Mouse (Mus musculus): ENCODE measurements around the gene Mlxip.

Mlxip gene

DNA sequence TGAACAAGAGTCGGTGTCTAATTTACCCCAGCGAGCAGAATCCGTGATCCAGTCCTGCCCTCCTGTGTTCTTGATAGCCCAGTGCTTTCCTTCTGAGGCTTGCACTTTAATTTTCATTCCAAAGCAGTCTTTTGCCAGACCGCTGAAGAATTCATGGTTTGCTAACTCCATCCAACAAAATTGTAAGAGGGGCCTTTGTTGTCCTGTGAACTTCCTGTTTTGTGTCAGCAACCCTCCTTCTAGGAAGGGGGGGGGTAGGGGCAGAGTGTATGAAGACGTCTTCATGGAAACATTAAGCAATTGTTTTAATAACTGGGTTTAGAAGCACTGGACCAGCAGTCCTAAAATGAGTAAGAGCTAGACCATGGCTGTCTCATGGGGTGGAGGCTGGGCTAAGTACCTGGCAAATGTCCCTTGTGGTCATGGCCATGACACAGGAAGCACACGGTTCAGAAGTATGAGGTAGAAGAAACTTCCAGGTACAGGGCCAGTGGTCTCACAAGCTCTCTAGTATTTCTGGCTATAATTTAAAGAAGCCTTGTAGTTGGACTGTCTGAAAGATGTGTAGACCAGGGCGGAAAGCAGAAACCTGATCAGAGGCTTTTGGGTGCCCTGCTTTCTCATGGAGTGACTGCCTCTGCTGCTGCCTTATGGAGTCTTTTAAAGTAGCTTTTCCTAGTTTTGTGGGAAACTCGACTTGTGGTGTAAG, 41.6 kb downstream of the Mlxip start:
- DNase-seq, result no peak

DNA sequence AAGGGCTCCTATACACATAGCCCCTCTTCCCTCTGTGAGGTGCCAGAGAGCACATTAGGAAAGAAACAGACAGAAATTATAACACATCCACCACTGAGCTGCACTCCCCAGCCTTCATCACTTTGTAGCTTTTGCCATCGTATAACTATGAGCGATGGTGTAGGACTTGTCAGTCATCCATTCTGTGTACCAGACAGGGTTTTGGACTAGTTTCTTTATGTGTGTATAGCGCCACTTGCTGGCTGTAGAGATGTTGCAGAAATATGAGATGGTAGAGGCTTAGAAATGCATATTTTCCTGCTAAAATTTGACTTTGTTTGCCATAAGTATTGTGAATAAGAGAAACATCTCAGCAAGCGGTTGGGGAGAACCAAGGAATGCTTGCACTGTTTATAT, 42.2 kb downstream of the Mlxip start:
- peak; percentile 38 for DNase-seq

GRCm38 (mm10) chr5:123438381-123438780, 43.8 kb downstream of the Mlxip start:
- DNase-seq, result no peak

- no peak for DNase-seq
Observed at GRCm38 (mm10) chr5:123439312-123439711, 44.7 kb downstream of the Mlxip start.

DNA sequence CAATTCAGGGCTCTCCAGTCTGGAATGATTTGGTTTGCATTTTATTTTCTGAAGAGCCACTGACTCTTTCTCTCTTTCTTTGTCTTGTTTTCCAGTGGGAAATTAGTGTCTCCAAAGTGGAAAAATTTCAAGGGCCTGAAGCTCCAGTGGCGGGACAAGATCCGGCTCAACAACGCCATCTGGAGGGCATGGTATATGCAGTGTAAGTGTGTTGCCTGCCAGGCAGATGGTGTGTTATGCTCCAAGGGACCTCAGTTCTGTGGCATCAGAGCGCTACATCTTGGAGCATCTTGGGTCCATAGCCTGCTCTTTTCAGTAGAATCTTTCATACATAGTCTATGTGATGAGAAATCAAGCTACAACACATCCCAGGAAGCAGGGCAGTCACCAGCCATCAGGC, 45.3 kb downstream of the Mlxip start:
- no peak for DNase-seq

GRCm38 (mm10) chr5:123440664-123441063, 46.1 kb downstream of the Mlxip start:
- DNase-seq, result no peak

DNA sequence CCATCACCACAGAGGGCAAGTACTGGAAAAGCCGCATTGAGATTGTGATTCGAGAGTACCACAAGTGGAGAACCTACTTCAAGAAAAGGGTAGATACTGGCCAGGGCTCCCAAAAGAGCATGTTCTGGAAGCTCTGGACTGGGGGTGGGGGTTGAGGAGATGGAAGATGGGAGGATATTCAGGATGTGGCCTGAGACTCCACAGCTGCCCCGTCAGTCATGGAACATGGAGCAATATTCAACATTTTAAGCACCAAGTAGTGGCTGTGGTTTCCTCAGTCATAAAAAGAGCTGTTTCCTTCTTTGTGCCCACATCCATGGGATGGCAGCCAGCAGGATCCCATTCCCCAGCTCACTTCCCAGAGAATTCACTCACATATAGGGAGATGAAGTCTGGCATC, 47.7 kb downstream of the Mlxip start:
- no peak for DNase-seq

GRCm38 (mm10) chr5:123444069-123444468, 49.5 kb downstream of the Mlxip start:
- peak; percentile 58 for DNase-seq

- no peak for DNase-seq
Observed at GRCm38 (mm10) chr5:123444849-123445334, 50.3 kb downstream of the Mlxip start.

DNA sequence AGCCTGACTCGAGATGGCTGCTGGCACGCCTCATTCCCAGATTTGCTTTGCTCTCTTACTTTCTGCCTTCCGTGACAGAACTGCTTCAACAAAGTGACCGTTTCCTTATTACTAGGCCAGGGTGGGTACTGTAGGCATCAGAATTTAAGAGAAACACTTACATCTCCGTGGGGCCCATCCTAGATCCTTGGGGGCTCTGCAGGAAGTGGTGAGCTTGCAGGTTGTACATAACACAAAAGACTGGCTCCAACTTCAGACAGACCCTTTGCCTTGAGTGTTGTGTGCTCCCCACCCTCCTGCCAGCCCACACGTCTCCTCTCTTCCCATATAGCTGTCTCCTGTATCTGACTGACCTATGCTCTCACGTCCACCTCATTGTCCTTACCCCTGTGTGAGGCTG, 57.3 kb downstream of the Mlxip start:
- no peak for DNase-seq

- DNase-seq, result no peak
Observed at GRCm38 (mm10) chr5:123461420-123461819, 66.8 kb downstream of the Mlxip start.

DNA sequence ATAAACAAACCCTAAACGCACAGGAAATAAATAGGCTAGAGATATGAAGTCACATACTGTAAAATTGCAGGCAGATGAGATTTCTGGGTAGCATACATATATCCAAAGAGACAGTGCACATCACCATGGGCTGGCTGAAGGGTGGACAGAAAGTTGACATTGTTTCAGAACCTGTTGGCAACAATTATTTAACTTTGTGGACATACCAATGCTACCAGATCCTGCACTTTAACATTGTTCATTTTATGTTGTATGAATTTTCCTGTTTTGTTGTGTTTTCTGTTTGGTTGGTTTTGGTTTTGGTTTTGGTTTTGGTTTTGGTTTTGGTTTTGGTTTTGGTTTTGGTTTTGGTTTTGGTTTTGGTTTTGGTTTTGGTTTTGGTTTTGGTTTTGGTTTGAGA, 70.0 kb downstream of the Mlxip start:
- DNase-seq, result no peak

DNA sequence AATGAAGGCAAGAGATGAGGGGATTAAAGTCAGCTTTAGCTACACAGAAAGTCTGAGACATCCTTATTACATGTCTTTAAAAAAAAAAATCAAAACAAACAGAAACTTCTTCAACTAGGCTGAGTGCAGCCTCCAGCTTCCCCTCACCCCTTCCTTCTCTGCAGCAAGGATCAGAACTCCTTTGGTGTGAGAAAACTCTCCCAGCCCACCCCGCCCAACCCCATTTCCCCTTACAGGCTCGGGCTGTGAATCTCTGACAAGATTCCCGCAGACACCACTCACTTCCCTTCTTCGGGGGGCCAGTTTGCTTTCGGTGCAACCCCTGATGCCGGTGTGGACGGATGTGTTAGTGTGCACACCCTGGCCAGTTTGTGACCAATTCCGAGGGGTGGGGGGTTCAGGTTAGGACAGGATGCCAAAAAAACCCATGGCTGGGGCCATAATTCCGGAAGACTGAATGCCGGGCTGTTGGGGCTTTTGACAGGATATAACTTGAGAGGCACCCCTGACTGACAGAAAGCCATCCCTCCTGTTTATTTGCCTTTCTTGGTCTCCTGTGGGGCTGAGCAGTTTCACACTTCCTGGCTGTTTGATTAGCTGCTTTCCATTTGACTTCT, 76.3 kb downstream of the Mlxip start:
- DNase-seq, result no peak

GRCm38 (mm10) chr5:123473817-123474216, 79.2 kb downstream of the Mlxip start:
- no peak for DNase-seq

DNA sequence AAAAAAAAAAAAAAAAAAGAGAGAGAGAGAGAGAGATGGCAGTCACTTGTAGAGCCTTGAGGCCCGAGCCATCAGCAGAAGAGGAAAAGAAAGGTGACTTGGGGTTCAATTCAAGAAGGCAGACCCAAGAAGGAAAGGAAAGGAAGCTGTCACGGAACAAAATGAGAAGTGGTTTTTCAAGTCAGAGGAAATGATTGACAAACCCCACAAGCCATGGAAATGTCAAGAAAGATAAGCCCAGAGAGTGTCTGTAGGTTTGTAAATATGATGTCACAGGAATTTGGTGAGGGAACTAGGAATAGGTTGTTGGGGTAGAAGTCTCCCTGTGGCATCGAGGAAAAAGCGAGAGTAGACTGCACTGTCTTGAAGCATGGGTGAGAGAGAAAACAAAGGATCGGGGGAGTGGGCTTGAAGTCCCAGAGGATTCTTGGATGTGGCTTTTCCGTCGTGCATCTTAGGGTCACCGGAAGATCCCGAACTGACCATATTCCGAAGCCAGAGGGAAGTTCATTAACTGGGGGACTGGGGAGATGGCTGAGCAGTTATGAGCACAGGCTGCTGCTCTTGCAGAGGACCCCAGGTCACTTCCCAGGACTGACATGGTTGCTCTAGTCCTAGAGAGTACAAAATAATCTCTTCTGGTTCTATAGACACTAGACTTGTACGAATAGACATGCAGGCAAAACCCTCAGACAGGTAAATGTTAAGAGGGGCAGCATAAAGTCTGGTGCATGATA, 93.2 kb downstream of the Mlxip start:
- no peak for DNase-seq

DNA sequence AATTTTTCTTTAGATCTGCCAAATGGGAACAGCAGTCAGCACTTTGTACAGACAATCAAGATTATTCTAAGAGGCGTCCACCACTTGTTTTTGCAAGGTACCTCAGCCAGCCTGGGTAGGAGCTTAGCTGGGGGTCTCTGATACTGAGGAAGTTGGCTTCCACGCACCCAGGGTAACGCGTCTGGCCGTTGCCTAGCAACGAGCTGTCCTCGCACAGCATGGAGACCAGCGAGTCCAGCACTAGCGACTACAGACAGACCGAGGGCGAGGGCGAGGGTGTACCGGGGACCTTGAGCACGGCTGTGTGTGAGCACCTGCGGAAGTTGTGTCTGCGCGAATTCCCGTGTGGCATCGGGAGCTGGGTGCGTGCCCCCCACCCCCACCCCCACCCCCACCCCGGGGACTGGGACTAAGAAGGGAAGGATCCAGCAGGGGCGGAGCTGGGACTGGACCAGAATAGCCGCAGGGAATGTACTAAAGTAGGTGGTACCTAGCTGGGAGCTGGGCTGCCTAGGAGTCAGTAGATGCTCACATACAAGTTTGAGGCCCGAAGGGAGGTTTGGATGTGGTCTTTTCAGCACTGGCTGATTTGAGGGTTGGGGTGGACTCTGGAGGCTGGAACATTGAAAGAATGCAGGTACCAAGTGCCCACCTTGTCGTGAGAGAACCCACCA, 94.7 kb downstream of the Mlxip start, which contains the start of the genes Lrrc43 and Il31:
TSS of gene Lrrc43 (plus strand) at position 194 of the 674 bp plus-strand sequence.
TSS of gene Il31 (minus strand) at position 378 of the 674 bp plus-strand sequence.
- no peak for DNase-seq

GRCm38 (mm10) chr5:123489935-123490334, 95.3 kb downstream of the Mlxip start:
- DNase-seq, result no peak

- peak; percentile 58 for DNase-seq
Observed at GRCm38 (mm10) chr5:123499717-123500116, 105.1 kb downstream of the Mlxip start.

DNA sequence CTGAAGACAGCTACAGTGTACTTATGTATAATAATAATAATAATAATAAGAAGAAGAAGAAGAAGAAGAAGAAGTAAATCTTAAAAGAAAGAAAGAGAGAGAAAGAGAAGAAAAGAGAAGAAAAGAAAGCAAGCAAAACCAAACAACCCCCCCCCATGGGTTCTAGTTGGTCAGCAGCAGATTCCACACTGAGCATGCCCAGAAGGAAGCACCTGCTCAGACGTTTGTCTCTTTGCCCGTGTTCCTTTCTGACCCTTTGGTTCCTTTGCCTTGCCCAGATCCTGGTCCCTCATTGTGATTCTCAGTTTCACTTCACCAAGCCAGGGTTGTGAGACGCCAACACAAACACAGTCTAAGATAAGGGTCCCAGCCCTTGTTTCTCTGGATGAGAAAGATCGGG, 107.4 kb downstream of the Mlxip start:
- no peak for DNase-seq

Data from cerebellum, adult 11-12 months (tissue).